Mouse (Mus musculus): ENCODE measurements at regions not wholly inside any gene's neighbourhood (a gene's known extent, or its start where the extent isn't known, plus 50 kb on each side); places are given as distances from the start of the nearest gene placed in this dataset.

DNA sequence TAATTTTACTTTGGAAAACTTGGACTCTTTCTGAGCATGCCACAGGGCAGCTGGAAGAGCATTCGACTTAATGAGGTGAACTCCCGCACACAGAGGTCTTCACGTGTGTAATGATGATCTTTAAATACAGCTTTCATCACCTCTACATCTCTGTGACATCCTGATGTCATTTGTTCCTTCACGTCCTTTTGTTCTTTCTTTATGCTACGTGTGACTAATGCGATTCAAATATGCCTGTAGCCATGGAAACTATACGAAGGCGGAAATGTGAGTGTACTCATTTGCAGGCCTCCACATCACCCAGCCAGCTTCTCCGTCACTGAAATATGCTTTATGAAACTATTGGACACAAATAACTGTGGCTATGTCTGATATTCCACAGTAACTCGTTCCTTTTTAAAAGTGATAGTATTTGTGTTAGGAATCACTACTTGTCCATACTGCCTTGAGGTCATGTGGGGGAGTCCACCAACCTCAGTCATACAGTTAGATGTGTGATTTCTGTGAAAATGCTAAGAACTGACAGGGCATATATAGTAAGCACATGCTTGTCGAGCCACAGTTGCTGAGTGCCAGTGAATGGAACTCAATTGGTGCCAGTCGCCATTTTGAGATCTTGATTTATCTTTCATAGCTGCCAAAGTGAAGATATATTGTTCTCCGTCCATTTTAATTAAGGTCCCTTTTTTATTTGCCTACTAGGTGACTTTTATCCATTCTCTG is 145.9 kb downstream of the Plk2 start:
- DNase-seq: no peak

DNA sequence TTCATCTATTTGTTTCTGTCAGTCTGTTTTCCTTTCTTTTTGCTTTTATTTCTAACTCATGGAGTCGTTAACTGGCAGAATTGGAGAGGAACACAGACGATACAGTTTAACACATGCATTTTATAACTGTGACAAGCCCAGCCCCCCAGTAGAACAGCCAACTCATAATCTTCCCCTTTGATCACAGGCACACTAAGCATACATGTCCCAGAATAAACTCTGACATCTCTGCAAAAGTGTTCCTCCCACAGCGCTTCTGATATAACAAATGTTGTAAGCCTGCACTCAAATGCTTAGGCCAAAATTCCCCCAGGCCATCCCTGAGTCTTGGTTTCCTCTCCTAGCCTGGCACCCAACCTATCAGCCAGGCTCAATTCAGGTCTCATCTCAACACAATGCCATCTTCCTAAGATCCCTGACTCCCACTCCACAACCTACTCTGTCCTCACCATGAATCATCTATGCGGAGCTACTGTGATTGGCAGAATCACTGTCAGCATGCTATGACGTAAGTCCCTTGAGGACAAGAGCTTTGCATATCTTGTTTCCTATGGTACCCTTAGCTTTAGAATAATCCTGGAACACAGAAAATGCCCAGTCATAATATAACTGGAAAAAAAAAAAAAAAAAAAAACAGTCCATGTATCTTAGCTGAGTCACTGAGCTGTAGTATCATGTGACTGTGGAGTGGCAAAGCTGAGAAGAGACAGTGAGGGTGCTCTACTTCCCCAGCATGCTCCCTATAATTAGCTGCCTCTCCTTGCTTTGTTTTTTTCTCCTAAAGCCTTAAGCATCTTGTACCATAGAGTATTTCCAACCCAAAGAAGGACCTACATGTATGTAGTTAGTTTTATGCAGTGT is 146.7 kb downstream of the Plk2 start:
- DNase-seq: no peak

DNA sequence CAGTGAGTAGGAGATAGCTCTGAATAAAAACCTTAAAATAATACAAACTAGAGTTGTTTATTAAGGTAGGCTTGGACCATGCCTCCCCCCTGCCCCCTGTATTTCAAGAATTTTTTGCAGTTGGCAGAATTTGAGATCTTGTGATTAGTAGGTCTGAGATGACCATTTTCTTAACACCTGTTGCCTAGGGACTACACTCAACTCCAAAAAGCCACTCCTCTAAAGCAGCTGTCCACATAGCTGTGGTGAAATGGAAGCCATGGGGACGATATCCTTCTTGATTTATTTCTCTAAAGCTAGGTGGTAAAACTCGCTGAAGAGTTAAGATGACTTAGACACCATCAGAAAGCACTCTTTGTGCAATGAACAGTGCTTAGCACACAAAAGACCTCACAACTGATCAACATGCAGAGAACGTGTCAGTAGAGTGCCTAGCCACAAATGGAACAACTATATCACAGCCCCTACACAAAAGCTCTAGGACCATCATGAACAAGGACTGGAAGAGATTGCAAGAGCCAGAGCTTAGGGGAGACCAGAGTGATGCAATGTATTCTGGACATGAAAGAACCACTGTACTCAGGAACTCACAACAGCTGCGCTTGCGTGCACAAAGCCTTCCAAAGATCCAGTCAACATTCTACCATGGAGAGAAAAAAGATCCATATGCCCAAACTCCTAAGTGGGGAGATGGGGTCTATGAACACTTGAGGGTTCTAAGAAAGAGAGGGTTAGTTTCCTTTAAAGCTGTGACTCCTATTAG is 147.6 kb downstream of the Plk2 start:
- DNase-seq: no peak

DNA sequence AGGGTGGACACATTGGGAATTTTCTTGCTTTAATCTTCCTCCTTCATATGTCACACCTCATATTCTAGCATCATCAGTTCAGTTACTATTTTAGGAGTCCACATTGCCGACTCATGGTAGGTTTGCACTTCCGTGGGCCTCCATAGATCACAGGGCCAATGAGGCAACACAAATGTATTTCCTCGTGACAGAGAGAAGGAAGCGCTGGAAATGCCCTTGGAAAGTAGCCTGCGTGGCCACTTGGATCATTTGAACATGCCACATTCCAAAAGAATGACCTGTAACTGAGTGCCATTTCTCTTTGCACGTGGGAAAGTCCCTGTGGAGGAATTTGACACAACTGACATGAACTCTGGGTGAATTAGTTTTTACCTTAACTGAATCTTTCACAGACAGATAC is 150.6 kb downstream of the Plk2 start:
- DNase-seq: no peak

DNA sequence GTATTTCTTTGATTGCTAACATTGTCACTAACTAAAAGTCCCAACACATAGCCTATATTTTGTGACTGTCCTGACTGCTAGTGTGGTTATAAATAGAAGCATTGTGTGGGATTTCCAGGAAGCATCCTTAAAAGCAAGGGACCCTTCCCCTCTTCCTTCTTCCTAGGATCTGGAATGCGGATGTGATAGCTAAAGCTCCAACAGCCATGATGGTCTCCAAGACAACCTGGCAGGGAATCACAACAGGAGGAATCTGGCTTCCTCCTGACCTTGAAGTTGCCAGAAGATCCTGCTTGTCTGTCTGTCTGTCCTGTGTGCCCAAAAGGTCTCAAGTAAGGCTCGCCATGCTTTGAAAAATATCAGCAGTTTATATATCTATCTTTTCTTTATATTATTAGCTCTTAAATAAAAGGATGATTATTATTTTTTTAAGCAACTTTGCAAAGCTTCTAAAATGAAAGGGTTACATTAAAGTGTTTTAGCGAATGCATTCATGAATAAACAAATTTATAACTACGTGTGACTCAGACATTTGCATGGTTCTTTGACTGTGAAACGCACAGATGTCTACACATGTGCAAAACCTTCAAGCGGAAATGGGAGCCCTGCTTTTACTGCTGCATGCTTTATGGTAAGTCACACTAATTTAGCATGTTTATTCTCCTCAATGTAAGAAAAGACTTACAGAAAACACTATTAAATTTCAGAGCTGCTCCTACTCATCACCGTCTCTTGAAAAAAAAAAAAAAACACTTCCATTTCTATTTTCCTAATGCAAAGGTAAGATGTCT is 160.9 kb downstream of the Plk2 start:
- DNase-seq: no peak

DNA sequence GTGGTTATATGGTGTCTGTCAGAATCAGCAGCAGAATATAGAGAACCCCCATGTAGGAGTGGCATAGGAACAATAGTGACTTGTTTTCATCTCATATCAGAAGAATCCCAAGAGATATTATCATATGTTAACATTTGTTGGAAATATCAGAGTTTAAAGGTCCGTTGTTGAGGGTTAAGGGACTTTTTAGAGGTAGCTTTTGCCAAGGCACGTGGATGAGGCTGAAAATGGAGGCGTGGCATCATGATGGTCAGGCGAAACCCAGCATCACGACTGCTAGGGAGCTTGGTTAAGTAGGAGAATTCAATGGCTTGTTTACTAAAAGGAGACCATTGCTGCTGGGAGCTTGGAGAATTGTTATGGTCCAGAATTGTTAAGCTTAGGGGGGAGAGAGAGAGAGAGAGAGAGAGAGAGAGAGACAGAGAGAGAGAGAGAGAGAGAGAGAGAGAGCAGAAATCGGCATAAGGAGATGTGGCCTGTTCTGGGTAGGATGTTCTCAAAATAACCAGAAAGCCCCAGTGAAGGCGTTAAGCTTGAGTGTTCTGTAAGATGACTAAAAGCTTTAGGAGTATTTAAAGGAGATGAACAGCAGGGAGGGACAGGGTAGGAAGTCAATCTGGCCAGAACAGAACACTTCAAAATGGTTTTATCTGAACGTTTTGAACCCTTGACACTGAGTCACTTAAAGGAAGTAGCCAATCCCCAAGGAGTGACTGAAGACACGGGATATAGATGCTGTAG is 161.7 kb downstream of the Plk2 start:
- no peak for DNase-seq

DNA sequence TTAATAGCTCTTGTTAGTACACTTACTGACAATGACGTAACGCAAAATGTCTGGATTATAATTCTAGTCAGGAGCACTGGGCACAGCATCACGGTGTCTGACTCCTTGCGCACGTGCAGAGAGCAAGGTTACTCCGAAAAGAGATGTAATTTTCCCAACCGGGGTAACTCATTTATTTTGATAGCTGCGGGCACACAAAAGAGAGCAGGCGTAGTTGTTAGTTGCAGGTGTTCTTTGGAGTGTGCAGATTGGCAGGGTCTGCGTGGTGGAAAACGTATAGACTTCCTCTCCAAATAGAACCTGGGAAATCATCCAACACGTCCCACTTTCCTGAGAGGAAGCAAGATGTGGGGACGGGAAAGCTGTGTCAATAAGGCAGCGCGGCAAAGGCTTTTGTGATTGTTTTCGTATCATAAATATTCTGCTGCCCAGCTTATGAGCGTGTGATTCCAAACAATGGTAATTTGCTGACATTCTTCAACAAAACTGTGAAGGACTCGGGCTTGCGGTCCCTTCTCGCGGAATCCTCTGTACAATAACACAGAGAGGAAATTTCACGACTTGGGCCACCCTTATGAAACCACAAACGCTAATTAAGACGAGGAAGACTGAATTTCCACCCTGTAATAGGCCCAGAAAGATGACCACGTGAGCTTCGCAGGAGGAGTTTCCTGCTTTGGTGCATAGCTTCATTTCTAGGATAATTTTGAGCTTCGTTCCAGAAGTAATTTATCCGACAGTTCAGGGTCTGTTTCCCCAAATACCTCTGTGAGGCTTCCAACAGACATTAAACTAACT is 163.3 kb downstream of the Plk2 start:
- DNase-seq: no peak

DNA sequence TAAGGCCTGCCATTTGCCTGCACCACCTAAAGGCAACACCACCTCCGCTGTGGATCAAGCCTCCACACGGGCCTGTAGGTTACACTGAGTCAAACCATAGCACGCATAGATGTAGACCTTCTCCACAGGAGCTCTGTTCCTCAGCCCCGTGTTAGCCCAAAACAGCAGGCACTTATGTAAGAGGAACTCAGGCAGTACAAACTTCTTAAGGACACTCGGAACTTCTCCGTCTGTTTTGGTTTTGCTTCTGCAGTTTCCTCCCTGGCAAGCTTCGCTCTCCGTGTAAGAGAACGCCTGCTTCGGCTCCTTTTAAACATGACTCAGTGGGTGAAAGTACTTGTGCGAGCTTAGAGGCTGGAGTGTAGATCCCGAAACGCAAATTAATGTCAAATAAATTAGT is 165.7 kb downstream of the Plk2 start:
- DNase-seq: no peak

DNA sequence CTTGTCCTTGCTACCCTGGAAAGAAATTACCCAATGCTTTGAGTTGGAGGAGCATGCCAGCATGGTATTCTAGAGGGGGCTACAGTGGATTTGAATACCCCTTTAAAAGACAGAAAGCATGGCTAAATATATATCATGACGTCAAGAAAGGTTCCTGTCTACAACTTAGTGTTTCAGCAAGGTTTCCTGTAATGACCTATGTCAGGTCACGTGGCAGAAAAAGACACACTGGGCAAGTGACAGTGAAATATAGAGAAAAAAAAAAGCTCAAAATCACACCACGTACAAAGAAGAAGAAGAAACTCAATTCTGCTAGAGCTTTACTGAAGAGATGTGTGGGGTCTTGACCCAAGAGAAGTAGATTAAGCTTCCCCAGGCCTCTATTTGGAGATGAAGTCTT is 167.7 kb downstream of the Plk2 start:
- no peak for DNase-seq

DNA sequence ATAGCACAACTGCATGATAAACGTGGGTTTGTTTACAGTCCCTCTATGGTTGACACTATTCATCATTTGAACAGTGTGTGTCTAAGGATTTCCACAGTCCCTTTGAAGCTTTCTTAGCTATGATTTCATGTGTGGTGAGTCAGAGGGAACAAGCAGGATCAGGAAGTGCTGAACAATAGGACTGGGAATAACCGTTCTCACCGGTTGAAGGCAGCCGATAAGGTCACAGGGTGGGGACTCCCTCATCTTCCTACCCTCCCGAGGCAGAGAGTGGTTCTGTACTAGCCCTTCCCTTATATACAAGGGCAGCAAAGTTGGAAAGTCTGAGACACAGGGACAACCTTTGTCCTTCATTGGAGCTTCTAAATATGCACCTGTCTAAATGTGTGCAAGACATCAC is 168.1 kb downstream of the Plk2 start:
- peak; percentile 47 for DNase-seq

DNA sequence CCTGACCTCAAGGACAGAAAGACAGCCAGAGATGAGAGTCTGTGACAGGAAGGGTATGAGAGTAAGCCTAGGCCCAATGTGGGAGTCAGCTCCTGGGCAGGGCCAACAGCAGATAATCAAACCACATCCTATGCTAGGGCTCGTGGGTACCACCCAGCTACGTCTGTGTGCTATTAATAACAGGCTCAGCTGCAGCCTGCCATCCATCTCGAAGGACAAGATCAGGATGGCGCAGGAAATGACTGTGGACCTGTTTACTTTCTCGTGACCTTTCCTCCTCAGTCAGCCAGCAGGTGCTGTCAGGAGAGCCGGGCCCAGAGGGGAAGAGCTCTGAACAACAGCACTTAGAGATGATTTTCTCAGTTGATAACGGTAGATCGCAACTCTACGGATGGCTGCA is 169.1 kb downstream of the Plk2 start:
- peak; percentile 32 for DNase-seq

DNA sequence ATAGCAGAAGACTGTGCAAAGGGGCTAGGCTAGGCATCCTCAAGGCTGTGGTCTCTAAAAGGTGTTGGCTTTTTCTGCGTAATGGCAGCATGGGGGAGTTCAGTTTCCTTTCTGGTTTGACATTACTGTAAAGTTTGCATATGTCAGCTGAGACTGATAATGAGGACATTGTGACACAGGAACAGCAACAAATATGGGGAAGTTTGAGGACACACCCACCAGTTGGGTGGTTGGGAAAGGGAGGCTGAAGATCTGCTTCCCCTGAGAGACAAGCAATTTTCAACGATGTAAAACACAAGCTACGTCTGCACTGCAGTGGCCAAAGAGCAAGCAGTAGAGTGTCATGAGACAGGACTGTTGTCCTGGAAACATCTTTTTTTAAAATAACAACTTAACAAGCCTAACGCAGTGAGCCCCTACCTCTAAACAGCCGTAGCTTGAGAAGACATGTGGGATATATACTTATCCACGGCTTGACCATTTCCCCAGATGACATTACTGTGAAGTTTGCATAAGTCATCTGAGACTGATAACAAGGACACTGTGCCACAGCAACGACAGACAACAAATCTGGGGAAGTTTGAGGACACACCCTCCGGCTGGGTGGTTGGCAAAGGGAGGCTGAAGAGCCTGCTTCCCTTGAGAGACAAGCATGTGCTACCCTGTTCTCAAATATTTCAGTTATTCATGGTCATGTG is 173.8 kb downstream of the Plk2 start:
- DNase-seq: no peak

DNA sequence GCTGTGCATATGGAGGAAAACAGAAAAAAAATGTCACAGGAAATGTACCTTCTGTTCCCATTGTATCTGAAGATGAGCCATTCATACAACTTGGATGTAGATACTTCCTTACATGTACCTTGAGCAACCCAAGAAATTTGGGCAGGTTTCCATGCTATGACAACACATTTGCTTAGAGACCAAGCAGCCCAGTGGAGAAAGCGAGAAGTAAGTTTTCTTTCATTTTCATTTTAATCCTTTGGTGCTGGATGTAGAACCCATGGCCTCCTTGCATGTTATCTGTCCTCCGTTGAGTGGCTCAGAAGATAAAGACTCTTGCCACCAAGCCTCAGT is 174.3 kb downstream of the Plk2 start:
- no peak for DNase-seq

DNA sequence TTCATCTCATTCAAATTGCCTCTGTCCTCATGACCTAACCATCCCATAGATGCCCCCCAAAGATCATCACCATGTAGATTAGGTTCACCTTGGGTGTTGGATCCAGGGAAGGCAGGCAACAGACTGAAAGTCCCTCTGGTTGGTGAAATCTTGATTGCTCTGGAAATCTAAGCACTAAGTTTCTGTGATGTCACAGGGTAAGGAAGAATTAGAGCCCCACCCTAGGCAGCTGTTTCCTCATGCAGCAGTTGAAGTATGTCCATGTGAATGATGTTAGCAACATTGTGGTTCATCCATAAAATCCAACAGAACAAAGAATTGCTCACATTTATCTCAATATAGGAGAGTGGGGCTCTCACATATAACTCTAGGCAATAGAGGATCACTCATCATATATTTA is 175.5 kb downstream of the Plk2 start:
- DNase-seq: no peak

DNA sequence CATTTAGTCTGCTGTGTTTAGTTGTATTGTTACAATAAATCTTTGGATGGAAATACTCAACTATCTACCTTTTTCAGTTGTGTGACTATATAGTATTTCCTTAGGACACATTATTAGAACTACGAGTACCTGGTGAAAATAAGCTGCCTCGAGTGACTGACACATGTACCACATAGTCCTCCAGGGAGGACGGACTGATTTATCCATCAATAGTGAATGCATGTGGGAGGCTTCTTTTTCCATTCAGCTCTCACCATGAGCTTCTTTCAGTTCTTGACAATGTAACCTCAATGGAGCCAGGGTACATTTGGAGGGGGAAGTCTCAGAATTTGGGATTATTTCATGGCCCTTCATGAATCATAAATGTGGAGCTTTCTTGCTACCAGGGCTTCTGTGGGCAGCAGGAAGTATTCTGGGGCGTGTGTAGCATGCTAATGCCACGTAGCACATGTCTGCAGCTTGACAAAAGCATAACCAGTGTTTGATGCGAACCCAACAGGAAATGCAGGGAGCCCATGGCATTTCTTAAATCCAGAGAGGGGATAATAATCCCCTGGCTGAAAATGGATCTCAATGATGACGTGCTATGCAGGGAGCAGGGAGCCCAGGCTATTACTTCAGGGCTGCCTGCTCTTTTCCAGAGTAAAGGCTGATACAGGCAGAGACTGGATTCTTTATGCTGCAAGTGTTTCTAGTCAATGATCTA is 178.7 kb downstream of the Plk2 start:
- no peak for DNase-seq

DNA sequence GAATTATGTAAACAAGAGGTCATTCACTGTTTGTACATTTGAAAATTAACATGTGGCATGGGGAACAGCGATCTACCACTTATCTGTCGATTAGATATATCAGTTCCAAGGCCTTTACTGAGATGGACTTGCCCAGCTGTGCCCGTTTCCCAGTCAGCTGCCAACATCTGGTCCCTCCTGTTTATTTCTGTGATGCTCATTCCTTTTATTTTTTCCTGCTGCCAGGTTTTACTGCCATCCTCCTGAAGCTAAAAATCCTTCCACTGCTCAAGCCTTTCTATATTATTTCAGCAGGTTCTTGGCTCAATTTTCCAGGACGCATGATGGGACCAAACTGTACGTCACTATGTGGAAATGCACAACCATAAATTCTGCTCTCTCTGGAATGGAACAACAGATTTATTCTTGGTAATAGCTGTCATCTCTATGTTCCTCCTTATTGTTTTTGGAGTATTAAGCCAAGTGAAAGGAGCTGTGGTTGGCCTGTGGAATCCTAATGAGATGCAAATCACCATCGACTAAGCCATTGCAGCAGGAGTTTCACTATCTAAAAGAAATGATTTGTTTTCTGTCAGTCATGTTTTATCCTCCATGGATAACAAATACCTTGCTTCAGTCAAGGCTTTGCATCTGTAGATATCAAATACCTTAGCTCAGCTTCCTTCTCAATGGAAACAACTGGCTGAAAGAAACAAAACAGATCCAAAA is 180.1 kb downstream of the Plk2 start:
- DNase-seq: no peak

DNA sequence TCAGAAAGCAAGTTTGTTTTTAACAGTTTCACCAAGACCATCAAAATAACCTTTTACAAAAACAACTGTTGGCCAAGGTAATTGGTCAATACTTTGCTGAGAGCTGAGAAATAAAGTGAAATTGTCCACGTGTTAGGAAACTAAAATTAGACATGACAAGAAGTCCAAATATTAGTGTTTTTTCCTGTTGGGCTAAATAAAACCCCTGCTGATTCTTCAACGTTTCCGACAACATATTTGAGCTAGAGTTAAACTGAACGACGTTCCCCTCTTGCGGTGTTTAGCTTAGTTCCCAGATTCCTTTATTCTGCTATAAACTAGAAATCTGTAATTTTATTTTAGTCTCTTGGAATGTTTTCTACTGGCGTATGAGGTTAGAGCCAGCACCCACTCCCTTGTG is 183.3 kb downstream of the Plk2 start:
- DNase-seq: no peak

DNA sequence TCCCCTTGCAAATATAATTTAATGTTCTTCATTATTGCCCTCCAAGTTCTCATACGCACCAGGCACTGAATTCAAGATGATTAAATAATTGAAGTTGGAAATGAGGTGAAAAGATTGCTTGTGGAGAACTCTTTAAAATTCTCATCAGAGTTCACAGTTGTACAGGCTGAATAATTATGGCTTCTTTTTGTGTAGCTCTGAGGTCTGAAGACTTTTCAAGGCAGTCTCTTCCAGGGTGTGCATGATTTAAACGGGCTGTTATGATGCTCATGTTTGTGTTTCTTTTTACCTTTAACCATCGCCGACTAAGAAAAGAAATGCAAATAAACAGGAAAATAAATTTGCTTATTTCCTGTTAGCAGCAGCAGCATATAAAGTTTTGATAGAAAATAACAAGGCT is 185.3 kb downstream of the Plk2 start:
- no peak for DNase-seq

DNA sequence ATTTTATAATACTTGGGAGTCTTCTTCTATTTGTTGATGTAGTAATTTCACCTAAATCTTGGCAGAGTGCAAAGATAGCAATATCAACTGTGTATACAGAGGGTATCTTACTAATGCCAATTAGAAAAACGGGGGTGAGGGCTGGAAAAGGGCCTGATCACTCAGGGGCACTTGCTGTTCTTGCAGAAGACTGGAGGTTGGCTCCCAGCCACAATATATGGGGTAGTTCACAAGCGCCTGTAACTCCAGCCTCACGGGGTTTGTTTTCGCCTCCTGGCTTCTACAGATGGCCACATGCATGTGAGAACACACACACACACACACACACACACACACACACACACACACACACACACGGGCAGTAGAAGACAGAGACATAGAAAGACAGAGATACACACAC is 185.7 kb downstream of the Plk2 start:
- no peak for DNase-seq

Data from adrenal gland, adult 8-10 months (tissue).